Mouse (Mus musculus): ENCODE results near the gene Slc5a2. TPM values are rescaled to one million over a fixed set of nuclear protein-coding genes. Genes with fewer than 3 reads are reported as not detected.

Gene Slc5a2
- polyA plus RNA-seq, 1 experiment from 2014 or later = not detected

DNA sequence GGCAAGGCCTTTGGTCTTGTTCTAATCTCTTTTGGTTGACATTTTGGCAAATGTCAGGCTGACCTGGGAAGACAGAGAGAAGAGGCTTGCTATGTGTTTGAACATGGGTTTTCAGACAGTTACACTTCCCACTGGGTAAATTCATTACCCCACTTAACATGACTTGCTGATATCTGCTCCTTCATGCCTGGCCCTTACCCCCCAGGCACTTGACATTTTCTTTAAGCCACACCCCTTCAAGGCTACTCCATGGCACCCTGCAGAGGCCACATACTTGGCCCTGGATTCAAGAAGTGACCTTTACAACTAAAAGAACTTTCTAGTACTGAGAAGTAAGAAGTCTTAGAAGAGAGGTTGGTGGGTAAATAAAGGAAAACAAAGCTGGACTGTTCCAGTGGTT, 42.4 kb downstream of the Slc5a2 start:
- Histone ChIP-seq H3K27ac (no peak overlapping the region), H3K4me3 (no peak overlapping the region), H3K4me2 (replicated peaks) (no peak overlapping the region), H3K9me3 (replicated peaks) (no peaks in the 10 kb centered on the region), H3K36me3 (no peaks in the 10 kb centered on the region), H3K4me1 (no peaks in the 10 kb centered on the region), H3K9ac (no peak overlapping the region), H3K27me3 (no peaks in the 10 kb centered on the region)
- ATAC-seq (ENCODE audit: low FRiP score) = no peak

DNA sequence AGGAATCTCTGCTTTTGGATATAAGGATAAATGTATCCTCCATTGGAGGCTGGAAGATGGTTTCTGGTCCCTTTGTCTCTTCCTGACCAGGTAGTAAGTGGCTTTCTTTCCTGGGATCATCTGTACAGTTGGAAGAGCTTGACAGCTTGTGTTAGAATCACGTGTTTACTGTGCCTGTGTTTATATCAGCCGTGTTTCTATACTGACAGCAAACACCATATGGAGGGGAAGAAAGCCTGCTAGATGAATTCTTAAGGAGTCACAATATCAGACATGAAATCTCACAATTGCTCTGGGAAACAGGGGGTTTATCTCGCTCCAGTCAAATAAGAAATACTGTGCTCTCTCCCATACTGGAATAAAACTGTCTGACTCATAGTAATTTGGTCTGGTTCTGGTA, 43.8 kb downstream of the Slc5a2 start:
- no peak for ATAC-seq (ENCODE audit: low FRiP score)
- Histone ChIP-seq H3K4me2 (replicated peaks) (no peak overlapping the region), H3K9ac (no peak overlapping the region), H3K27me3 (no peaks in the 10 kb centered on the region), H3K4me3 (no peak overlapping the region), H3K27ac (no peak overlapping the region), H3K4me1 (no peaks in the 10 kb centered on the region), H3K9me3 (replicated peaks) (no peaks in the 10 kb centered on the region), H3K36me3 (no peaks in the 10 kb centered on the region)
- 87% methylated on average over 3 of the region's 3 CpGs for WGBS

DNA sequence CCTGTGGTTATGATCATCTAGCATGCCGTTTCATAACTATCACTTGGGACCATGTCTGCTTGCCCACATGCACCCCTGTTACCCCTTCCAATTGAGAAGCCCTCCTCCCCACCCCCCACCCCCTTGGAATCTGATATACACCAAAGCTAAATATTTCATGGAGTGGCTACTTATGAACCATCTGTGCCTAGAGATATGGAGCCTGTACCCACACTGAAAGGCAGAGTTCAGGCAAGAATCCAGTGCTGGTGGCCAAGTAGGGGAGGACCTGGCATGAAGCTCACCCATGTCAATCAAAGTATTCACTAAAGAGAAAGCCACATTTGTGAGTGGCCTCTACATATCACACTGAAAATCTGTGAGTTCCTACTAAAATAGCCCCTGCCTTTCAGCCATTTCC, 44.3 kb downstream of the Slc5a2 start:
- ATAC-seq (ENCODE audit: low FRiP score) = no peak
- no peak overlapping the region for H3K4me3 ChIP-seq

DNA sequence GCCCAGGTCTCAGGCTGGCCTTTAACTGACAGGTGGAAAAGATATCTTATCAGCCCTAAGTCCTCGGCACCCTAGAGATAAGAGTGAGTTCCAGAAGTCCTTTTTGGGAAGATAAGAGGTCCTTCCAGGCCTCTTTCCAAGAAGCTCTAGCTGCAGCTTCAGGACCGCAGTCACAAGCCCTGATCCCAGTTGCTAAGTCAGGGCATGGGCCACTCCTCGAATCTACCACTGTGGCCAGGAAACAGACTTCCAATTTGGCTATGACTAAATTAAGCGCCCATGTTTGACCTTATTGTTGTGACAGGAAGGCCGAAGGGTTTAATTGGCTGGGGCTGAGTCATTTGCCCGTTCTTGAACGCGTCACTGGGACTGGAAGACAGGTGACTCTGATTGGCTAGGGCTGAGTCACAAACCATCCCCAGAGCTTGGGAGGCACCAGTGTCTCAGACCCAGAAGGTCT, 44.8 kb downstream of the Slc5a2 start:
- H3K27ac ChIP-seq = no peak overlapping the region
- ATAC-seq (ENCODE audit: low FRiP score) = no peak
- H3K9me3 ChIP-seq (replicated peaks) = no peaks in the 10 kb centered on the region
- H3K9ac ChIP-seq = no peak overlapping the region
- 81% methylated on average over 8 of the region's 8 CpGs for WGBS
- H3K27me3 ChIP-seq = no peaks in the 10 kb centered on the region
- H3K4me3 ChIP-seq = no peak overlapping the region
- no peak overlapping the region for H3K4me2 ChIP-seq (replicated peaks)
- H3K4me1 ChIP-seq = no peaks in the 10 kb centered on the region
- H3K36me3 ChIP-seq = no peaks in the 10 kb centered on the region

More for the DNA sequence above, 44.3 kb downstream of the Slc5a2 start:
- Histone ChIP-seq H3K9me3 (replicated peaks) (no peaks in the 10 kb centered on the region), H3K4me2 (replicated peaks) (no peak overlapping the region), H3K9ac (no peak overlapping the region), H3K27me3 (no peaks in the 10 kb centered on the region), H3K4me1 (no peaks in the 10 kb centered on the region), H3K36me3 (no peaks in the 10 kb centered on the region), H3K27ac (no peak overlapping the region)
- 67% methylated on average over 1 of the region's 1 CpGs for WGBS

DNA sequence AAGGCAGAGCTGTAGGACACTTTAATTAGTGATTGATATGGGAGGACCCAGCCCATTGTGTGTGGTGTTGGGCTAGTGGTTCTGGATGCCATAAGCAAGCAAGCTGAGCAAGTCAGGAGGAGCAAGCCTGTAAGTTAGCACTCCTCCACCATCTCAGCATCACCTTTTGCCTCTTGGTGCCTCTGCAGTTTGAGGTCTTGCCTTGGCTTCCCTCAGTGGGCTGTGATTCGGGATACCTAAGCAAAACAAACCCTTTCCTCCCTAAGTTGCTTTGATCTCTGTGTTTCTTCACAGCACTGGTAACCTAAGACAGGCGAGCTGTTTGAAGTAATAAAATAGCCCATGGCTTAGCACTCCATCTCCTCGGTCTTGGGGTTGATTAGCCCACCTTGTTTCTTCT, 45.8 kb downstream of the Slc5a2 start:
- Histone ChIP-seq H3K27me3 (no peaks in the 10 kb centered on the region), H3K36me3 (no peaks in the 10 kb centered on the region), H3K4me3 (no peak overlapping the region), H3K4me1 (no peaks in the 10 kb centered on the region), H3K4me2 (replicated peaks) (no peak overlapping the region), H3K9me3 (replicated peaks) (no peaks in the 10 kb centered on the region), H3K27ac (no peak overlapping the region), H3K9ac (no peak overlapping the region)
- ATAC-seq (ENCODE audit: low FRiP score) = no peak
- 54% methylated on average over 3 of the region's 3 CpGs for WGBS

DNA sequence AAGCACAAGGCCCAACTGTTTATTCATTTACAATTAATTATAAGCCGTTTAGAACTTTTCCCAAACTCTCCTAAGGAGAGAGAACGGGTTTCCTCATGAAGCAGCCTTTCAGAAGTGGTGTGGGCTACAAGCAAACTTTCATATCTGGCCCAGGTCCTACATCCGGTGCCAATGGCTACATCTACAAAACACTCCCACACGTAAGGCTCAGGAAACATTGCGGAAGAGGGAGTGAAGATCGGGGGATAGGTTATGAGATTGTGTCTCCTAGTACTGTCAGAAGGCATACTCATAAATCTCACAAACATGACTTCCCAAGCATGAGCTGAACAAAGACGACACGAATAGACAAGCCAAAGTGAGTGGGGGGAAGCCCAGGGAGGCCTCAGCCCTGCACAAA, 46.4 kb downstream of the Slc5a2 start:
- H3K9ac ChIP-seq = no peak overlapping the region
- H3K4me2 ChIP-seq (replicated peaks) = no peak overlapping the region
- H3K4me3 ChIP-seq = no peak overlapping the region
- no peaks in the 10 kb centered on the region for H3K4me1 ChIP-seq
- no peaks in the 10 kb centered on the region for H3K9me3 ChIP-seq (replicated peaks)
- WGBS = 76% methylated on average over 8 of the region's 8 CpGs
- H3K27ac ChIP-seq = no peak overlapping the region
- no peak for ATAC-seq (ENCODE audit: low FRiP score)
- H3K27me3 ChIP-seq = no peaks in the 10 kb centered on the region
- no peaks in the 10 kb centered on the region for H3K36me3 ChIP-seq

DNA sequence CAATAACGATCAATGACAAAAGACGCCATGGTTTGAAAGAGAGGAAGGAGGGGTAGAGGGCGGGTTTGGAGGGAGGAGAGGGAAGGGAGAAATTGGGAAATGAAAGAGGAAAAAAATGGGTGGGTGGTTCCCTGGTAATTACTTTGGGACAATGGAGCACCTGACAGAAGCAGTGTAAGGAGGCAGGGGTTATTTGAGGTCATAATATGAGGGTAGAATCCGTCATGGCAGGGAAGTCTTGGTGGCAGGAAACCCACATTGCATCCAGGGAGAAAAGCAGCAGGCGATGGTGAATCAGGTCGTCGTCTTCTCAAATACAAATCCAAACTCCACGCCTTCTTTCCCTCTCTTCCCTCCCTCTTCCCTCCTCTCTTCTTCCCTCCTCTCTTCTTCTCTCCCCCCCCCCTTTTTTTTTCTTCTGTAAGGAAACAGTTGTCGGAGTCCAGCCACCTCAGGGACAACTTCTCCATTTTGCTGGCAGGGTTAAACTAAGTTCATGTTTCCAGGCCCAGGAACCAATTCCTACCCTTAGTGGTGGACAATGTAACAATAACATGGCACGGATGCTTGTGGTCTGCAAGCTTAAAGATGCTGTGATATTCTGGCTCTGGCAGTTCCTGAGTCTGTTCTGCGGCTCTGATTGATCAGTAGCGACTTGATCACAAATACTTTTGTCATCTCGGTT, 47.1 kb downstream of the Slc5a2 start:
- H3K9me3 ChIP-seq (replicated peaks) = no peaks in the 10 kb centered on the region
- WGBS = 80% methylated on average over 13 of the region's 13 CpGs

DNA sequence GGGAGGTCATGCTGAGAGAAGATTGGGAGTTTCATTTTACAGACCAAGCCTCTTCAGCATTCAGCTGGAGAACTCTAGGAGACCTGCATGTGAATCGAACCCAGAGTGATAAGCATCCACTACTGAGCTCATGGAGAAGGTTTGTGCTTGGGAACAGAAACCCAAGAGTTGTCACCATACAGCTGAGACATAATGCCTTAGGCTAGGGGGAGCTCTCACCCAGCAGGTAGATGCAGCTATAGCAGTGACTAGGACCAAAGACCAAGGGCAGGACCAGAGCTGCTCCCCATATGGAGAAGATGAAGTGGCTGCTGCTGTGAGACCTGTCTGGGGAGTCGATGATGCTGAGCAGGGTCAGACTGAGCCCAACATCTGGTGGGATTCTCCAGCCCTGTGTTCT, 48.1 kb downstream of the Slc5a2 start:
- Histone ChIP-seq H3K4me1 (no peaks in the 10 kb centered on the region), H3K27ac (no peak overlapping the region), H3K36me3 (no peaks in the 10 kb centered on the region), H3K4me2 (replicated peaks) (no peak overlapping the region), H3K9me3 (replicated peaks) (no peaks in the 10 kb centered on the region), H3K27me3 (no peaks in the 10 kb centered on the region), H3K4me3 (no peak overlapping the region), H3K9ac (no peak overlapping the region)
- 86% methylated on average over 2 of the region's 2 CpGs for WGBS
- ATAC-seq (ENCODE audit: low FRiP score) = no peak

More for the DNA sequence above, 47.1 kb downstream of the Slc5a2 start:
- Histone ChIP-seq H3K36me3 (no peaks in the 10 kb centered on the region), H3K27ac (no peak overlapping the region), H3K4me1 (no peaks in the 10 kb centered on the region), H3K4me3 (no peak overlapping the region), H3K27me3 (no peaks in the 10 kb centered on the region), H3K4me2 (replicated peaks) (no peak overlapping the region), H3K9ac (no peak overlapping the region)
- no peak for ATAC-seq (ENCODE audit: low FRiP score)

DNA sequence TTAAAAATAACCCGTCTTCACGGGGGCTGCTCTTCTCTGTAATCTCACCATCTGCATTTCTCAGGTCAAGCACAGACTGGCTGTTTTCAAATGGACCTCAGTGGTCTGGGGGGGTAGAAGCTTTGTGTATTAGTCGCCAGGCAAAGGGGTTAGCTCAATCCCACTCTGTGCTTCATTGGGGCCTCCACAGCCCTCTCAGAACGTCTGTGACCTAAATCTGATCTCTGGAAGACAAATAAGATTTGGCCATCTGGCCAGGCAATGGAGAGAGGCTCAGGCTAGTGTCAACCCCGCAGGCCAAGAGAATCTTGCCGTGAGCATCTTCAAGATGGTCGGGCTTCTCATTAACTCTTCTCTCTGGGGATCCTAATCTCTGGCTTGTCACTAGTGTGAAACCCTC, 49.0 kb downstream of the Slc5a2 start:
- 82% methylated on average over 7 of the region's 7 CpGs for WGBS
- no peak overlapping the region for H3K27ac ChIP-seq
- H3K27me3 ChIP-seq = no peaks in the 10 kb centered on the region
- H3K4me2 ChIP-seq (replicated peaks) = no peak overlapping the region
- no peak for ATAC-seq (ENCODE audit: low FRiP score)
- no peak overlapping the region for H3K9ac ChIP-seq
- no peak overlapping the region for H3K4me3 ChIP-seq
- H3K4me1 ChIP-seq = no peaks in the 10 kb centered on the region
- H3K36me3 ChIP-seq = no peaks in the 10 kb centered on the region
- H3K9me3 ChIP-seq (replicated peaks) = no peaks in the 10 kb centered on the region

DNA sequence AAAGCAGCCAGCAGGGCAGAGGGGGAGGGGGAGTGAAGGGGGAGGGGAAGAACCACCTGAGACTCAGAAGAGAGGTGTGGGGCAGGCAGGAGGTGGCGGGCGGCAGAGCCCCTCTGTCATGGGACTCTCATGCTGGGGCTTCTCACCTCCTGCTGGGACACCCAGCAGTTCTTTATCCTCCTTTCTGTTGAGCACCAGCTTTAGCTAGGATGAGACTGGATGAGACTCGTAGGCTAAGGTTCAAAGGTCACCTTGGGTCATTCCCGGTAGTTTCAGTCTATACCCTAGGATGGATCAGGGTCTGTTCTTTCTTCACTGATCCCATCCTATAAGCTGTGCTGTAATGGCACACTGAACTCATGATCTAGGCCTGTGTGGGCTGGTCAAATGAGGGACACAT, 51.6 kb downstream of the Slc5a2 start:
- ATAC-seq (ENCODE audit: low FRiP score) = no peak
- H3K27me3 ChIP-seq = no peaks in the 10 kb centered on the region
- H3K9ac ChIP-seq = no peak overlapping the region
- no peak overlapping the region for H3K4me2 ChIP-seq (replicated peaks)
- WGBS = 59% methylated on average over 4 of the region's 4 CpGs
- H3K36me3 ChIP-seq = no peaks in the 10 kb centered on the region
- peaks cover 7% of the 10 kb centered on the region; the same call in 1 of the 2 replicates for H3K4me1 ChIP-seq
- no peak overlapping the region for H3K27ac ChIP-seq
- H3K9me3 ChIP-seq (replicated peaks) = no peaks in the 10 kb centered on the region
- no peak overlapping the region for H3K4me3 ChIP-seq

DNA sequence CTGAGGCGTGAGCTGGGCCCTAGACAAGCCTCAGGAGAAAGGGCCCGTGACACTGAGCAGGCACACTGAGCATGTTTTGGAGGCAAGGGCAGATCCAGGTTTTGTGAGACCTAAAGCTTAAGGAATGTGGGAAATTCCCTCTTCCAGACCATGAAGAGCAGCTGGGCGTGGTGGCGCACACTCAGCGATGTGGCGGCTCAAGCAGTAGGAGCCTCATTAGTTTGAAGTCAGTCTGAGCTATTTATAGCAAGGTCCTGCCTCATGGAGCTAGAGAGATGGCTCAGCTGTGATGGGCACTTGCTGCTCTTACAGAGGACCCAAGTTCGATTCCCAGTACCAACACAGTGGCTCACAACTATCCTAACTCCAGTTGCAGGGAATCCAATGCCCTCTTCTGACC, 53.7 kb downstream of the Slc5a2 start:
- ATAC-seq (ENCODE audit: low FRiP score) = no peak
- H3K27me3 ChIP-seq = no peaks in the 10 kb centered on the region
- 88% methylated on average over 7 of the region's 7 CpGs for WGBS
- H3K27ac ChIP-seq = no peak overlapping the region
- H3K4me1 ChIP-seq = peaks cover 7% of the 10 kb centered on the region; the same call in 1 of the 2 replicates
- H3K9ac ChIP-seq = no peak overlapping the region
- no peaks in the 10 kb centered on the region for H3K9me3 ChIP-seq (replicated peaks)
- H3K4me3 ChIP-seq = no peak overlapping the region
- H3K36me3 ChIP-seq = no peaks in the 10 kb centered on the region
- H3K4me2 ChIP-seq (replicated peaks) = no peak overlapping the region

DNA sequence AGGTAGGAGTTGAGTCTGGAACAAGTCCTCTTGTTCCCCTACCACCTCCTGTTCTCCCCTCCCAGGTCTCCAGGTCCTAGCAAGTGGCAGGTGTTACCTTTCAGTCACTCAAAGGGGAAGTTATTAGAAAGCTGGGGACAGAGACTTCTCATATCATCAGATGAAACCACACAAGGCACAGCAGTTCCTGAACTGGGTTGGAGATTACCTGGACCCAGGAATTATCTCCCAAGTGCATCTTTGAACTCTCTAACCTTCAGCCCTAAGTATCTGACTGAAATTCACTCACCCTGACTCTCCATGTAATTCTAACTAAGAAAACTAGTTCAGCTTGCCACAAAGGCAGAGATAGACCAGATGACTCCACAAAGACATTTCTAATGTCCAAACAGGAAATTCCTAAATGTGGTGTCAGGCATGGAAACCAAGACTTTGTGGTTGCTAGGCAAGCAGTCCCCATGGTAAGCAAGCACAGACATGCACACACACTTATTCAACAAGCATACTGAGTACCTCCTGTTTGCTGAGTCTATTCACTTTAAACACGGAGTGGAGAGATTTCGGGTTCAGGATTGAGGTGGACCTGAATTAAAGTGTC, 54.9 kb downstream of the Slc5a2 start:
- Histone ChIP-seq H3K27me3 (no peaks in the 10 kb centered on the region), H3K9ac (no peak overlapping the region), H3K36me3 (no peaks in the 10 kb centered on the region), H3K9me3 (replicated peaks) (no peaks in the 10 kb centered on the region), H3K4me2 (replicated peaks) (no peak overlapping the region), H3K4me3 (no peak overlapping the region), H3K4me1 (peaks cover 7% of the 10 kb centered on the region; the same call in 1 of the 2 replicates), H3K27ac (no peak overlapping the region)
- ATAC-seq (ENCODE audit: low FRiP score) = no peak
- WGBS = 84% methylated on average over 2 of the region's 2 CpGs

DNA sequence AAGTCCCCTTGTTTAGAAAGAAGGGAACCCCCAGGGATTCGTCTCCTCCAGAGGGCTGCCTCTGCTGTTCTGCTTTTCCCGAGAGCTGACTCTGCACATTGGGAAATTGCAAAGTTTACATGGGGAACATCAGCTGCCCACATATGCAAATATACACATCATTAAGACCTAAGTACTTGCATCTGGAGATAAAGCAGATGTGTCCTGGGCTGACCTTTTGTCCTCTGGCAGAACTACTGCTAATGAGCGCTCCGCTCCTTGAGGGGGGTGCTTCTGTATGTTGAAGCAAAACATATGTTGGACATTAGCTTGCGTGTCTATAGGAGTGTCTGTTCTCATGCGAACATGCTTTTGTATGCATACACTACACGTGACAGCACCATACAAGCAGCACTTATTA, 55.8 kb downstream of the Slc5a2 start:
- Histone ChIP-seq H3K27me3 (no peaks in the 10 kb centered on the region), H3K4me1 (peaks cover 7% of the 10 kb centered on the region; the same call in 1 of the 2 replicates), H3K9ac (no peak overlapping the region), H3K4me2 (replicated peaks) (no peak overlapping the region), H3K4me3 (no peak overlapping the region), H3K27ac (no peak overlapping the region), H3K9me3 (replicated peaks) (no peaks in the 10 kb centered on the region), H3K36me3 (no peaks in the 10 kb centered on the region)
- no peak for ATAC-seq (ENCODE audit: low FRiP score)
- 81% methylated on average over 7 of the region's 7 CpGs for WGBS
